Mouse (Mus musculus) neutrophil, adult 83 days (primary cell): ENCODE measurements around the gene Pgap3. TPM values are rescaled to one million over a fixed set of nuclear protein-coding genes. Genes with fewer than 3 reads are reported as not detected.

ENCODE experiments used
- total RNA-seq, 2 experiments: library from RNA; stranded (reverse); gene quantifications; one replicate each; pipeline ENCODE4 v1.2.4; 2023

Gene Pgap3
- 1 to 10 TPM; 2.3 to 3.6 TPM for total RNA-seq

DNA sequence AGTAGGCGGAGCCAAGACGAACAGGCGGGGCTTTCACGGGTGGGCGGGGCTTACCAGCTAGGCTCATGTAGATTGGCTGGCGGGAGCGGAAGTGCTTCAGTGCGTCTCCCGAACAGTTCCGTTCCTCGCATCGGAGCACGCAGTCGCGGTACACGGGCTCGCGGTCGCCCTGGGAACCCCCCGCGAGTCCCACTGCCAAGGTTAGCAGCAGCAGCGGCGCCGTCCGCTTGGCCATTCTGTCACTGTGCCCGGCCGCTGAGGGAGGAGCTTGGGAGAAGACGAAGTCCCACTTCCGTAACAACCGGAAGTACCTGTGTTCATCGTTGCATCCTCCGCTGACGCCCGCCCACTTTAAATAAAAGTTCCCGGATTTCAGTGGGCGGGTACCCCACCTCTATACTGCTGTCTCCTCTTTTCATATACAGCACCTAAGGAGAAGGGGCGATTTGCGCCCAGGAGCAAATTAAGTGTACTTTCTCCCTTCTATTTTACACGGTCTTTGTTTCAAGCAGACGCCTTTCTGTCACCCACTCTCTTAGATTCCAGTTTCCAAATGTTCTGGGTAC, at the start of gene Pgap3:
Gene Pgap3 (minus strand): TSS at position 330 of the 566 bp plus-strand sequence.

DNA sequence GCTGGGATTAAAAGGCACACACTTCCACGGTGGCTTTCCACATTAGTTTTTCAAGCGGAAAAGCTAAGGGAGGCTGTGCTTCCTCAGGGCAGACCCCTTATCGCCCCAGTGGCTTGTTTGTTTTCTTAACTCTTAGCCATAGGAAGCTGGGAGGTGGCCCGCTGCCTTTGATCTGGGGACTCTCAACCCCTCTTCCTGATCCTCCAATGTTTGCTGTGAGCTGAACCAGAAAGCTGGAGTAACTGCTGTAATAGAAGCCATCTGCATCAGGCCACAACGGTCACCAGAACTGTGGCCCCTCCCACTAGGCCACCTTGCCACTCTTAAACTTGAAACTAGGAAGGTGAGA, 45.9 kb upstream of the Pgap3 start, which contains the start of gene Grb7:
Gene Grb7 (plus strand): TSS at position 182 of the 349 bp plus-strand sequence.

DNA sequence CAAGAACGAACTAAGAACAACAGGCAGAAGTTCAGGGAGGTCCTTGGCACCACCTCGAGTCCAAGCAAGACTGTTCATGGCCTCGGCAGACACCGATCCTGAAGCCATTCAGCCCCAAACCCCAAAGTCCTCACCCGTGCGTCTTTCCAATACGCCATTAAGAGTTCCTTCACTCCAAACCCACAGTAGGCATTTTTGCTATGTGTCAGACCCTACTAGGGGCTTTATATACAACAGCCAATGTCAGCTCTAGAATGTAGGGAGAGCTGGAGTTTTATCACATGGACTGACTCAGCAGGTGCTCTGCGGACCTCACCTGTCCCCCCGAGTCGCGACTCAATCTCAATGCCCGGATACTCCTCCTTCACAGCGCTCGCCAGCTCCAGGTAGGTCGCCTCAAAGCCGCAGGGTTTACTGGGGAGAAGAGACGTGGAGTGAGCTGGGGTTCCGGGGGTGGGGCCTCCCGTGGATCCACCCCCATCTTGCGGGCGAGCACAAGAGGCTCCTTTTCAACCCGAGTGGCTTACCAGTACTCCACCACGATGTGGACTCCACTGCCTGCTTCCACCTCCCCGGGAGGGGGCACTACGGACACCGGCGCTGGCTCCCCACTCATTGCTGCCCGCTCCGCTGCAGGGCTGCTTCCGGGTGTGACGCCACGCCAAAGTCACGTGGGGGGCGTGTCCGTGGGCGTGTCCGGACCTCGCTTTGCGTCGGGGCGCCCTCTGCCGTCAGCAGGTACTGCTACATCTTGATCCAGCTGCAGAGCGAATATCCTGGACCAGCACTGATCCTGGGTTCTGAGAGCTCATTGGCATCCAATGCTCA, 38.3 kb upstream of the Pgap3 start, which contains the start of gene Mien1:
Gene Mien1 (minus strand): TSS at position 661 of the 828 bp plus-strand sequence.

DNA sequence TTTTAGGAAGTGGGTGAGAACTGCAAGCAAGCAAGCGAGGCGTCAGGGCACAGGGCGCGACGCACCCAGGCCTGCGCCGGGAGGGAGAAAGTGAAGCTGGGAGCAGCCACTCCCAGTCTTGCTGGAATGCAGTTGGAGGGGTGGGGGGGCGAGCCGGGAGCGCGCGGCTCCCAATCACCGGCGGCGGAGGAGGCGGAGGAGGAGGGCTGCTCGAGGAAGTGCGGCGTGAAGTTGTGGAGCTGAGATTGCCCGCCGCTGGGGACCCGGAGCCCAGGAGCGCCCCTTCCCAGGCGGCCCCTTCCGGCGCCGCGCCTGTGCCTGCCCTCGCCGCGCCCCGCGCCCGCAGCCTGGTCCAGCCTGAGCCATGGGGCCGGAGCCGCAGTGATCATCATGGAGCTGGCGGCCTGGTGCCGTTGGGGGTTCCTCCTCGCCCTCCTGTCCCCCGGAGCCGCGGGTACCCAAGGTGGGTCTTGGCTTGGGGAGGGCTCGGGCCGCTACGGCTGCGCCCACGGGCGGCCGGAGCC, 12.0 kb upstream of the Pgap3 start, which contains the start of gene Erbb2:
Gene Erbb2 (plus strand): TSS at position 198 of the 524 bp plus-strand sequence.

DNA sequence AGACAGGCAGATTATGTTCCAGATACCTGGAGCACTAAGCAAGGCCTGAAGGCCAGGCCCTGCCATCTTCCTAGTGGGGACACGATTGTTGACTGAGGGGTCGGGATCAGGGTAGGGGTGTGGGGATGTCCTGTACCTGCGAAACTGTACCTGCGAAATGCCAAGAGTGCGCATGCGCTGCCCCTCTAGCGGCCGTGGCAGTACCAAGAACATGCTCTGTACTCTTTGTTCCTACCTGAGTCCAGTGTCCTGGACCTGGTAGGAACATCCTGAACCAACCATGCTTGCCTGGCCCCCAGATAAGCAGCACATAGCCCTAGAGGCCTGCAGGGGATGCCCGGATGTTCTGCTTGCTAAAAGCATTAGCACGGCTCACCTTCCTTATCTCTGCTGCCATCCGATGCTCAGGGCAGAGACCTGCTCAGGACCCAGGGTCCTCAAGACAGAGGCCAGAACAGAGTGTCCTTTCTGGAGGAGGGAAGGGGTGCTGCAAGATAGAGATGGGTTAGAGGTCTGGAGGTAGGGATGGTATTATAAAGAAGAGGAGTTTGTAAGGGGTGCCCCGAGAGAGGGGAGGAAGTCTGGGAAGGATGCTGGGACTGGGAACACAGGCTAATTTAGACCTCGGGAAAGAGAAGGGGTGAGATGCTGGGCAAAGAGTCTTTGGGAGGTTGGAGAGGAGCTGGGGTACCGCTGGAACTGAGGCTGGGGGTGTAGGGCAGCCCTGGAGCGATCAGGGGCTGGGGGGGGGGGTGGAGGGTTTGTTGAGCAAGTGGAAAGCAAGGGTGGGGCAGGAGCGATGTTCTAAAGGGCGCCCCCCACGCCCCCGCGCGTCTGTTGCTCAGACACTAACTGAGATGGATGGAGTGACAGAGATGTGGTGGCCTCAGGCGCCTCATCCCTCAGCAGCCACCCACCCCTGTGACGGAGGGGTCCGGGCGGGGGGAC, 14.4 kb downstream of the Pgap3 start, which contains the start of gene Pnmt:
Gene Pnmt (plus strand): TSS at position 813 of the 948 bp plus-strand sequence.

DNA sequence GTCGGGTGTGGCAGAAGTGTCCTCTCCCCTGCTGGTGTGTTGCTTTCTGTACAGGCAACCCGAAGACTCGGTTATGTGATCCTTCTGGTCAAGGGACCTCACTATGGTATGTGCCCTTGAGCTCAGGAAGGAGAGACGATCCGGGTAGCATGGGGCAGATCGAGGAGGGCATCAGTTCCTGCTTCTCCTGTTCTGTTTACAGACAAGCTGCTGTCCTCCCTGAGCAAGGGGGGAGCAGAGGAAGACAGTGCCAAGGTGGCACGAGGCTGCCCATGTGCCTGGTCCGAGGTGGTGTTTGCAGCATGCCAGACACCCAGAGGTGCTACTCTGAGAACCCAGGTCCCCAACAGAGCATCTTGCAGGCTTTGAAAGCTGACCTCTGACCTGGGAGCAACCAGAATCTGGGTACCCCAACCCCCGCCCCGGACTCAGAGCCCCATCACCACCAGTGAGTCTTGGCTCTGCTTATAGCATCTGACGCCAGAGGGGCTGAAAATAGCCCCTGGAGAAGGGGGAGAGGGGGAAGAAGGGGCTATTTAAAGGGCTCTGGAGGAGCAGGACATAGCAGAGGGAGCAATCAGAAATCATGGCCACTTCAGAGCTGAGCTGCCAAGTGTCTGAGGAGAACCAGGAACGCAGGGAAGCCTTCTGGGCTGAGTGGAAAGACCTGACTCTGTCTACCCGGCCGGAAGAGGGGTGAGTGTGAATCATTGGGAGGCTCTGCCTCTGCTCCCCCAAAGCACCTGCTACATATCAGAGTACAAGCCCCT, 16.8 kb downstream of the Pgap3 start, which contains the start of gene Tcap:
Gene Tcap (plus strand): TSS at position 551 of the 770 bp plus-strand sequence.

DNA sequence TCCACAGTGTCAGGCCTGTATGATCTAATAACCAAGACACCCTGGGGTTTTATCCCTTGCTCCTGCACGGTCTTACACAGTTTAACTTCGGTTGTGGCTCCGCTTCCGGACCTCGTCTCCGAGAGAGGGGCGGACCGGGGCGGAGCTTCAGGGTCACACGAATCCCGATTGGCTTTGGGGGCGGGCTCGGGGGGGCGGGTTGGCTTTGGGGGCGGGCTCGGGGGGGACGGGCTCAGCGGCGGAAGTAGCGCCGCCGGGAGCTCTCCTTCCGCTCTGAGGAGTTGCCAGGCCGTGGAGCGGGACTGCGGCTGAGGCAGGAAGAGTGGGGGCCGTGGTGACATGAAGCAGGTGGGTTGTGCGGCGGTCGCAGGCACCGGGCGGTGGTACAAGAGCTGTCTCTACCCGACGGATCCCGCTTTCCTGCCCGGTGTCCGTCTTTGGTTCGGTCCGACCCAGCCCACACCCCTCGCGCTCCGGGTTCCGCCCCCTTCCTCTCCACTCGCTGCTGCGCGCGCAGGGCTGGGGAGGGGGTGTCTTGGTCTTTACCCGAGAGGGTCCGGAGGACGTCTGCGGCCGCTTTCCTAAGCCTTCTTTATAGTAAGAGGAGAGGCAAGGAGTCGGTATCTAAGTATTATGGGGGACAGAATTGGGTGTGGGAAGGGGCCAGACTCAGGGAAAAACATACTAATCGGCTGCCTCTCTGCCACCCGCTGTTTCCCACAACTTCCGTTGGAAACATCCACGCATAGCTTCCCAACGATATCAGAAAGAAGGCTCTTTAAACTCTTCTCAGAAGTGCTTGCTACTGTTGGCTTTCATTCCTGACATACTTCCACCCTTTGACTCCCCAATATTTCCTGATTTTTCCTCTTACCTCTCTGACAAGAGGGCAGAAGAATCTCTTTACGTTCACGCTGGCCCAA, 41.9 kb downstream of the Pgap3 start, which contains the start of gene Stard3:
Gene Stard3 (plus strand): TSS at position 208 of the 923 bp plus-strand sequence.

DNA sequence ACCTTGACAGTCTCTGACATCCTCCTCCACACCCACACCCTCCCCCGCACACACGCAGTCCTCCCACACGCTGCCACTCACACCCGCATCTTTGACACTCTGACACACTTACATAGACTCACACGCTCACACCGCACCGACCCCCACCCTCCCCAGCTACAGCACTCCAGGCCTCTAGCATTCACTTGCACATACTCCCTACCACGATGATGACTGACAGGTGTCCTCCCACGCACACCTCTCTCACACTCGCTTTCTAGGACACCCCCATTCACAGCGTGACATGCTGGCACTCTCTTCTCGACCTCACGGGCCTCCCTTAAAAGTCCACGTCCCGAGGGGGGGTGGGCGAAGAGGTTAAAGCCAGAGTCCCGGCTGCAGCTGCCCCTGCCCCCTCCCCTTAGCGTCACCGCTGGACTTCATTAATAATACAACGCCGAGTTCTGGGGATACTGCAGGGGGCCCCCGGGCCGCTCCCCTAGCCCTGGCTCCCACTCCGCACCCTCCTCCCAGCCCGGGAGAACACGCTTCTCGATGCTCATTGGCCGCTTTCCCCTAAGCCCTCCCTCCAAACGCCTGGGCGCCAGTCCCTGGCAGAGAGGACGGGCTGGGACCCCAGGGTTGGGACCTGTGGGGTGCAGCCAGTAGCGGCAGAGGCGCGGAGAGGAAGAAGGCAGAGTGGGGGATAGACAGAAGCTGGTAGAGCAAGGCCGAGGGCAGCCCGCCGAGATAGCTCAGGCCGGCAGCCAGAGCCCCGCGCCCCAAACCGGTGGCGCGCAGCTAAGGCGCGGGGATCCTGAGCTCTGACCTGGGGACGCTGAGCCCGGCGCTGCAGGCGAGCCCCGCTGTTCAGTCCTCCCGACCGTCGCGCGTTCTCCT, 52.0 kb downstream of the Pgap3 start, which contains the start of gene Ppp1r1b:
Gene Ppp1r1b (plus strand): TSS at position 322 of the 879 bp plus-strand sequence.

Other genes with a start within 250 kb of the Pgap3 start
- gene Med1, start 207.2 kb downstream of the Pgap3 start, total RNA-seq: 10 to 100 TPM; 34.2 to 40.5 TPM
- 10 to 100 TPM; 69.7 to 77.0 TPM for gene Cdk12, start 197.4 kb downstream of the Pgap3 start, total RNA-seq
- not detected for gene Neurod2, start 70.8 kb downstream of the Pgap3 start, total RNA-seq
- gene Ppp1r1b, start 52.1 kb downstream of the Pgap3 start, total RNA-seq: not detected
- 10 to 100 TPM; 50.6 to 53.9 TPM for gene Stard3, start 42.1 kb downstream of the Pgap3 start, total RNA-seq
- gene Tcap, start 16.7 kb downstream of the Pgap3 start, total RNA-seq: under 1 TPM in 1 of 2 experiments, not detected in 1; 0.50 TPM
- gene Pnmt, start 14.0 kb downstream of the Pgap3 start, total RNA-seq: not detected
- under 1 TPM in 1 of 2 experiments, not detected in 1; 0.13 TPM for gene Erbb2, start 12.0 kb upstream of the Pgap3 start, total RNA-seq
- gene Mien1, start 38.5 kb upstream of the Pgap3 start, total RNA-seq: 10 to 100 TPM; 36.4 to 39.4 TPM
- gene Grb7, start 45.9 kb upstream of the Pgap3 start, total RNA-seq: not detected
- gene Ikzf3, start 145.5 kb upstream of the Pgap3 start, total RNA-seq: 1 to 10 TPM; 3.0 to 3.1 TPM
- gene Zpbp2, start 150.6 kb upstream of the Pgap3 start, total RNA-seq: under 1 TPM in 1 of 2 experiments, not detected in 1; 0.33 TPM
- 10 to 100 TPM in 1 of 2 experiments, 1 to 10 TPM in 1; 8.6 to 11.0 TPM for gene Ormdl3, start 186.9 kb upstream of the Pgap3 start, total RNA-seq
- not detected for gene Lrrc3c, start 197.8 kb upstream of the Pgap3 start, total RNA-seq
- gene Gm12355, start 225.2 kb upstream of the Pgap3 start, total RNA-seq: 10 to 100 TPM; 19.7 to 20.5 TPM
- under 1 TPM in 1 of 2 experiments, not detected in 1; 0.57 TPM for gene Gsdma3, start 225.9 kb upstream of the Pgap3 start, total RNA-seq
- gene Gsdma2, start 246.3 kb upstream of the Pgap3 start, total RNA-seq: not detected